Mouse (Mus musculus): ENCODE results near the gene Zfp1.

DNA sequence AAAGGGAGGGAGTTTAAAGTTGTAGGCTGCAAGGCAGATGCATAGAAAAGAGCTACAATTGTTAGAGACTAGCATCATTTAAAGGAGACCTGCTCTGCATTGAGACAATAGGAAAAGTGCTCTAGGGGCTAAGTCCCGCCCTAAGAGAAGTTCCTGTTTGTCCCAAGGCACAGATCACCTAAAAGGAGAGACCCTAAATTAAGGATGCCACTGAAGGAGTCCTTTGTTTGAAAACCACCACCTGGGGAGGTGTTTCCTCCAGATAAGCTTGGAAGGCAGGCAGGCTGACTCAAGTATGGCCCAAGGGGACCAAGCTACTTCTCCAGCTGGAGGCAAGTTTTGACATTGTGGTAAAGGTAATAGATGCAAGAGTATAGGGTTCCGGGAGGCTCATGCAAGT, 5.6 kb downstream of the Zfp1 start:
- TF ChIP-seq CTCF (conservative IDR thresholded peaks at IDR 0.05; ENCODE audit: low read length) (no peak), POU5F1 (IDR thresholded peaks at IDR 0.05; ENCODE audit: borderline replicate concordance, low read length) (no peak)

Measured in E14TG2a.4 (cell line).